In the genomic region with DNA sequence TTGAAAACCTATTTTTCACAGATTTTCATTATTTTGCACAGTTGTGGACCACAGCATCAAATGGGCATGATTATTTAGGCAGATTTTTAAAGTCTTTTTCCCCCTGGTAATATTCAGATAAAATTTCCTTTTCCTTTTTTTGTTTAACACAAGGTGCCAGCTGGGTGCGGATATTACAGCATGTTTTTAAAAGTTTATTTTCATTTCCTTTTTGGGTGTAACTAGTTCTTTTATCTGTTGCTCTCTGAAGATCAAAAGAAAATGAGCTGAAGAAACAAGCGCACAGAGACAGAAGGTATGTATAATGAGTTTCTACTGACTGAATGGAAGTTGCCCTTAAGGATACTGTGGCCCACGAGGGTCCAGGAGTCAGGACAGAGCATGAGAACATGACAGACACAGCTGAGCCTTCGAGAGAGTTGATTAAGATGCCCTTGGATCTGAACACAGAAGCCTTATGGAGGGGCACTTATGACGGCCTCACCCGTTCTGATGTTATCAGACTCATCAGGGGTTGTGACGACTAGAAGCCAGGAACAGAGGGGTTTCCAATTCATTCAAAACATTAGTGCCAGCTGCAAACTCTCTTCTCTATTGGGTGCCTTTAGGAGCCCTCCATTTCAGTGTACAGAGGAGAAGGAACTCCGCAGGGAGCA, we compare ENCODE assay signal across 12 mouse cellular contexts. TPM values are rescaled to one million over a fixed set of nuclear protein-coding genes. Genes with fewer than 3 reads are reported as not detected.
DNase-seq lines count a peak whose midpoint lies in the region; ATAC-seq and TF ChIP-seq lines count a peak whose summit lies in the region.
"Had no signal": no experiment of that assay in that cellular context is flagged by ENCODE, and none has a peak within 500 bp of the region (broad histone marks: within the 10 kb centered on the region; RNA-seq: fewer than 3 reads in every experiment).

No protein-coding gene starts in this region.

- no peak overlapping the region for H3K4me2 ChIP-seq in lung, embryonic 14.5 days
- H3K4me2 ChIP-seq: limb, embryonic 15.5 days had no signal

- no peak for ATAC-seq in lung, embryonic 14.5 days (ENCODE audit: insufficient read depth)
- peak; percentile 30; the same call in 1 of the 2 replicates for ATAC-seq in megakaryocyte, adult 5-6 weeks (ENCODE audit: poor library complexity, severe bottlenecking)
- no peak for ATAC-seq in monocyte, adult 5-6 weeks (replicated peaks; ENCODE audit: insufficient number of reproducible peaks, low FRiP score, low TSS enrichment, poor library complexity, severe bottlenecking)
- ATAC-seq: intestine, embryonic 16.5 days had no signal

- no peak for DNase-seq in gastrocnemius, adult 2 months
- DNase-seq in gastrocnemius, postnatal 14 days = no peak
- no peak for DNase-seq in lung, embryonic 14.5 days
- no peak for DNase-seq in lung, postnatal 10 days
- DNase-seq in T-cell, adult 2 months (ENCODE audit: low spot score) = peak; percentile 82
- DNase-seq in cerebellum, adult 9-10 months = no peak

- intact Hi-C loops in gastrocnemius, adult 2 months (cut with DNase I) = no loop called here
- intact Hi-C loops in gastrocnemius, postnatal 14 days (cut with DNase I; ENCODE audit: low total_unique reads) = no loop called here

- peak overlapping the region; percentile 61; the same call in 1 of the 2 replicates for H3K27ac ChIP-seq in gastrocnemius, adult 2 months
- peak overlapping the region; percentile 78 for H3K27ac ChIP-seq in lung, embryonic 14.5 days (ENCODE audit: low read depth)

- H3K9me3 ChIP-seq in lung, embryonic 14.5 days (ENCODE audit: low read depth, low read length) = no peaks in the 10 kb centered on the region
- H3K9me3 ChIP-seq: limb, embryonic 15.5 days had no signal

- 0 out of 2 replicates have a peak, but pooled peaks cover 2% of the 10 kb centered on the region for H3K4me1 ChIP-seq in lung, embryonic 14.5 days (ENCODE audit: insufficient read depth)

- 49% methylated on average over 8 of the region's 8 CpGs for WGBS in lung, embryonic 14.5 days

- no peak for TF ChIP-seq CTCF in gastrocnemius, adult 2 months (IDR thresholded peaks at IDR 0.05)
- TF ChIP-seq CTCF in lung, embryonic 14.5 days (IDR thresholded peaks at IDR 0.05; ENCODE audit: low read depth) = no peak

- no peaks in the 10 kb centered on the region for H3K36me3 ChIP-seq in lung, embryonic 14.5 days (ENCODE audit: insufficient read depth)
- H3K36me3 ChIP-seq: limb, embryonic 15.5 days had no signal

- H3K9ac ChIP-seq in lung, embryonic 14.5 days = no peak overlapping the region
- H3K9ac ChIP-seq: limb, embryonic 15.5 days had no signal

- H3K4me3 ChIP-seq in gastrocnemius, adult 2 months = no peak overlapping the region
- H3K4me3 ChIP-seq in lung, embryonic 14.5 days (ENCODE audit: low read depth, low read length) = no peak overlapping the region
- H3K4me3 ChIP-seq: limb, embryonic 15.5 days; myocyte had no signal

- no peaks in the 10 kb centered on the region for H3K27me3 ChIP-seq in lung, embryonic 14.5 days (ENCODE audit: insufficient read depth, low read length)
- H3K27me3 ChIP-seq: limb, embryonic 15.5 days had no signal

RNA-seq across cellular contexts. Expression of a gene that starts 14.7 kb away (rescaled TPM):
- total RNA-seq in gastrocnemius, adult 2 months (2021) = not detected
- not detected for total RNA-seq in gastrocnemius, postnatal 14 days (2021)
- 2.0 and 4.0 TPM in 2 replicates for polyA plus RNA-seq in lung, embryonic 14.5 days (2014; fragmentation: Nextera tagmentation; extraction: Ambion mirVana)
- total RNA-seq in megakaryocyte, adult 5-6 weeks (2015) = 0.43 TPM in 1 of 2 replicates, not detected in the other
- total RNA-seq in megakaryocyte, adult 5-6 weeks (2017) = 0.66 TPM in 1 of 2 replicates, not detected in the other
- total RNA-seq in monocyte, adult 5-6 weeks (2017) = 1.6 TPM in 1 of 3 replicates, not detected in the others
- total RNA-seq: layer of hippocampus, postnatal 25 days had no signal
- polyA plus RNA-seq: intestine, embryonic 16.5 days; myocyte had no signal
